Mouse (Mus musculus) CH12F3 (cell line): Measurements from ENCODE around the gene Vmn1r60.
"Not testable (repeated sequence)": the region's sequence is repeated elsewhere in the genome, so short reads cannot be mapped to it uniquely, and the experiment has no call there.

Experiments used
- in situ Hi-C: fragments of 300-500 bp; cut with MboI; formaldehyde crosslinking; loops from 2 replicates; pipeline ENCODE4 v1.14.3; 2020; ENCODE audit warnings: low sequenced_read_pairs

Gene Vmn1r60

GRCm38 (mm10) chr7:5547217-5547616 lies at the start of gene Vmn1r60:
Vmn1r60 (minus strand) TSS chr7:5547317.
- in situ Hi-C loops: not testable (repeated sequence)

GRCm38 (mm10) chr7:5540770-5541436 lies 6.2 kb downstream of the Vmn1r60 start:
- in situ Hi-C loops: not testable (repeated sequence)

GRCm38 (mm10) chr7:5493856-5494255 lies 53.3 kb downstream of the Vmn1r60 start, which contains the start of gene Vmn2r28:
Vmn2r28 (minus strand) TSS chr7:5493956.
- in situ Hi-C loops: not testable (repeated sequence)
